Mouse (Mus musculus) MEL (cell line): Measurements from ENCODE around the gene Rassf5. TPM values are rescaled to one million over a fixed set of nuclear protein-coding genes. Genes with fewer than 3 reads are reported as not detected.
A peak's percentile ranks its signal among the peaks of the same experiment; 100 is the strongest.
"Not testable (repeated sequence)": the region's sequence is repeated elsewhere in the genome, so short reads cannot be mapped to it uniquely, and the experiment has no call there.

ENCODE experiments used
- DNase-seq: peaks from one replicate; pipeline ENCODE4 v3.0.0; 2011; ENCODE audit warnings: low read depth, low spot score
- H3K27ac ChIP-seq: 2 replicates; pipeline ENCODE4 v1.5.1; 2012; ENCODE audit warnings: low read depth, mild to moderate bottlenecking, control low read depth, low read length, moderate library complexity; ENCODE audit not compliant: control insufficient read depth
- H3K27me3 ChIP-seq, 2 experiments: fragments of 150-350 bp in 1 of 2; sonication (generic) in 1 of 2; 2 replicates each; pipeline ENCODE4 v1.6.1; 2012; ENCODE audit warnings: low read length in 2 of 2, mild to moderate bottlenecking in 2 of 2, improper control_type of control experiment in 1 of 2, moderate library complexity in 1 of 2; ENCODE audit not compliant: insufficient read depth in 2 of 2, control insufficient read depth in 1 of 2
- H3K36me3 ChIP-seq, 2 experiments: 2 replicates each; pipeline ENCODE4 v1.6.1; 2012 to 2014; ENCODE audit warnings: low read length in 2 of 2, improper control_type of control experiment in 1 of 2, inconsistent platforms in 1 of 2, mild to moderate bottlenecking in 1 of 2; ENCODE audit not compliant: insufficient read depth in 2 of 2, control insufficient read depth in 1 of 2
- H3K4me1 ChIP-seq, 2 experiments: fragments of 150-350 bp in 1 of 2; sonication (generic) in 1 of 2; 2 replicates each; pipeline ENCODE4 v1.6.1; 2012; ENCODE audit warnings: low read length in 2 of 2, improper control_type of control experiment in 1 of 2, mild to moderate bottlenecking in 1 of 2; ENCODE audit not compliant: insufficient read depth in 2 of 2, control insufficient read depth in 1 of 2
- H3K4me3 ChIP-seq, 2 experiments: fragments of 150-350 bp in 1 of 2; sonication (generic) in 1 of 2; 2 replicates each; pipeline ENCODE4 v1.5.1; 2012; ENCODE audit warnings: low read depth in 2 of 2, low read length in 2 of 2, mild to moderate bottlenecking in 2 of 2, moderate library complexity in 2 of 2, control low read depth in 1 of 2, improper control_type of control experiment in 1 of 2; ENCODE audit not compliant: control insufficient read depth in 1 of 2, insufficient read depth in 1 of 2
- H3K79me2 ChIP-seq: 2 replicates; pipeline ENCODE4 v1.6.1; 2012; ENCODE audit warnings: mild to moderate bottlenecking, low read length, moderate library complexity; ENCODE audit not compliant: control insufficient read depth, poor library complexity, insufficient read depth
- H3K9ac ChIP-seq: 2 replicates; pipeline ENCODE4 v1.6.1; 2012; ENCODE audit warnings: low read depth, mild to moderate bottlenecking, control low read depth, low read length, moderate library complexity; ENCODE audit not compliant: control insufficient read depth, poor library complexity, severe bottlenecking
- H3K9me3 ChIP-seq: fragments of 150-350 bp; sonication (generic); replicated peaks from 2 replicates; pipeline ENCODE4 v1.6.1; 2012; ENCODE audit warnings: mild to moderate bottlenecking, low read length, improper control_type of control experiment, moderate library complexity; ENCODE audit not compliant: insufficient read depth
- CTCF ChIP-seq, 3 experiments: IDR thresholded peaks in 2 of 3; conservative IDR thresholded peaks in 1 of 3; 2 replicates each; pipeline ENCODE4 v1.5.1; 2011 to 2012; ENCODE audit warnings: low read length in 3 of 3, low read depth in 2 of 3, mild to moderate bottlenecking in 2 of 3, improper control_type of control experiment in 1 of 3, inconsistent platforms in 1 of 3, mixed read lengths in 1 of 3, moderate library complexity in 1 of 3; ENCODE audit not compliant: control insufficient read depth in 1 of 3, insufficient read depth in 1 of 3, poor library complexity in 1 of 3, severe bottlenecking in 1 of 3
- E2F4 ChIP-seq: IDR thresholded peaks from 2 replicates; pipeline ENCODE4 v1.6.1; 2011; ENCODE audit warnings: low read depth, low read length, improper control_type of control experiment, borderline replicate concordance
- ELF1 ChIP-seq: IDR thresholded peaks from 2 replicates; pipeline ENCODE4 v1.6.1; 2014; ENCODE audit warnings: low read depth, mild to moderate bottlenecking, inconsistent platforms, low read length, improper control_type of control experiment, moderate library complexity
- EP300 ChIP-seq, 2 experiments: IDR thresholded peaks; 2 replicates each; pipeline ENCODE4 v1.6.1; 2011; ENCODE audit warnings: improper control_type of control experiment in 2 of 2, low read length in 2 of 2, low read depth in 1 of 2, mild to moderate bottlenecking in 1 of 2
- GATA1 ChIP-seq: IDR thresholded peaks from 2 replicates; pipeline ENCODE4 v1.6.1; 2011; ENCODE audit warnings: low read depth, low read length, improper control_type of control experiment
- MAX ChIP-seq: IDR thresholded peaks from 2 replicates; pipeline ENCODE4 v1.6.1; 2011; ENCODE audit warnings: low read length, improper control_type of control experiment
- MYC ChIP-seq: IDR thresholded peaks from 2 replicates; pipeline ENCODE4 v1.6.1; 2011; ENCODE audit warnings: low read depth, mild to moderate bottlenecking, low read length, improper control_type of control experiment, moderate library complexity
- RAD21 ChIP-seq: IDR thresholded peaks from 2 replicates; pipeline ENCODE4 v1.6.1; 2011; ENCODE audit warnings: mild to moderate bottlenecking, low read depth, low read length, improper control_type of control experiment
- RCOR1 ChIP-seq: IDR thresholded peaks from 2 replicates; pipeline ENCODE4 v1.6.1; 2012; ENCODE audit warnings: low read depth, mild to moderate bottlenecking, inconsistent platforms, low read length, improper control_type of control experiment
- SMC3 ChIP-seq: IDR thresholded peaks from 2 replicates; pipeline ENCODE4 v1.6.1; 2011; ENCODE audit warnings: low read depth, low read length, improper control_type of control experiment
- USF1 ChIP-seq: IDR thresholded peaks from 2 replicates; pipeline ENCODE4 v1.6.1; 2014; ENCODE audit warnings: low read depth, mild to moderate bottlenecking, inconsistent platforms, low read length, improper control_type of control experiment, moderate library complexity
- ZC3H11A ChIP-seq: IDR thresholded peaks from 2 replicates; pipeline ENCODE4 v1.6.1; 2012; ENCODE audit warnings: low read depth, mild to moderate bottlenecking, inconsistent platforms, low read length, improper control_type of control experiment
- polyA plus RNA-seq, 2 experiments: library from polyadenylated mRNA; stranded (reverse) in 1 of 2; unstranded in 1 of 2; fragments of >175 nt in 1 of 2; fragments of >200 nt in 1 of 2; gene quantifications; 2 replicates each; pipeline versions ENCODE4 v1.2.1 to v1.2.4; 2012; ENCODE audit warnings: low replicate concordance in 2 of 2, low read depth in 1 of 2; ENCODE audit not compliant: insufficient read length in 2 of 2, insufficient read depth in 1 of 2, missing spikeins in 1 of 2
- total RNA-seq: library from RNA; depleted of rRNA; stranded (reverse); fragments of 300-350 nt; gene quantifications from 2 replicates; pipeline ENCODE4 v1.2.3, GENCODE M21; 2012

The Rassf5 gene
- total and polyA plus RNA-seq, 3 experiments = 14.8 to 28.8 TPM; not detected in 1

DNA sequence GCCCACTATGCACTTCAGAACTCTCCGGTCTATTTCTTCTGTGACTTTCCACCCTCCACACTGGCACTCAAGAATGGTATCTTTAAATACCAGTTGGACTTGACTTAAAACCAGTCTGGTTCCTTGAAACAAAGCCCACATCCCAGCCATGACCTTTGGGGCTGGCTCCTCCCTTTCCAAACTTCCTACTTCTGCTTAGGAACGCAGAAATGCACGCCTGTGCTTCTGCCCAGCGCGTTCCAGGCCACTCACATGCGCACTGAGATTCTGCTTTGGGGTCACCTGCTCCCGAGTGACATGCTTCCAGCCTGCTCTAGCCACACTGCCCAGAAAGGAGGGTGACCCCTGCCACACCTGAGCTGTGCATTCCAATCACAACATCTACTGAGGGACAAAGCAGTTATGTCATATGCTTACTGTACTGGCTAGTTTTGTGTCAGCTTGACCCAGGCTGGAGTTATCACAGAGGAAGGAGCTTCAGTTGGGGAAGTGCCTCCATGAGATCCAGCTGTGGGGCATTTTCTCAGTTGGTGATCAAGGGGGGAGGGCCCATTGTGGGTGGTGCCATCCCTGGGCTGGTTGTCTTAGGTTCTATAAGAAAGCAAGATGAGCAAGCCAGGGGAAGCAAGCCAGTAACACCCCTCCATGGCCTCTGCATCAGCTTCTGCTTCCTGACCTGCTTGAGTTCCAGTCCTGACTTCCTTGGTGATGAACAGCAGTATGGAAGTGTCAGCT is 7.6 kb upstream of the Rassf5 start:
- not testable (repeated sequence) for H3K36me3 ChIP-seq, H3K27ac ChIP-seq

DNA sequence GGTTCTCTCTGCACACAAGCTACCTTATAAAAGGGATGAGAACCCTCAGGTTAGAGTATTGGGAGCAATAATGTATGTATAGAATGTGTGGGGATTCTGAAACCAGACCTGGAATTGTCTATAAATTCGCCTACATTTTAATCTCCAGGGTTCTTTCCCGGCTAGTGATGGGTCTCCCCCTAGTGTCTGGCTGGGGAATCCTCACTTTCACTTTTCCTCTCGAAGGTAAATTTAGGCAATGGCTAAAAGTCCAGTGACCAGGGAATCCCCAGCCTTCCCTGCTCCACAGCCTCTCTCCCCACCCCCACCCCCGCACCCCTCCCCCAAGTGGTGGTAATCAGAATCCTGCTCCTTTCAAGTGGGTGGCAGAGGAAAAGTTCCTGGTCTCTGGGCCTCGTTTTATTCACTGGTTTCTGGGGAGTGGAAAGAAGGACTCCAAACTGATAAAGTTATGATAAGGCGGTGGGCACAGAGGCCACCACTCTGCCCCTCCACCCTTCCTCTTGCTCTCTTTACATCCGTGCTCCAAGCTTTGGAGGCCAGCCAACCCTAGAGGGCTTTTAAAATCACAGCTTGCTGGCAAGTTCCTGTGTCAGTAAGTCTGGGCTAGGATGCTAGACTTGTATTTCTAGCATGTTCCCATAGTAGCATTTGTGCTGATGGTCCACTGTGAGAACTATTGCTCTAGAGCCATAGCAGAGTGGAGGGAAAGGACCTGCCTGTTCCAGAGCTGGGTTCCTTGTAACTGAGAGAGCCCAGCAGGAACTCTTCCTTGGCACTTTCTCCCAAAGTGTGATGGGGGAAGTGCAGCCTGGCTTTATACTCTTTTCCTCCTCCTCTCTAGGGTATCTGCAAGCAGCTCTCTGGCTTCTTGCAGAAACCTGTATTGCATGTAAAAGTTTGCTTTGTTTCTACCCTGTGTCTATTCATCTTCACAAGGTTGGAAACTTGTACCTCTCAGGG is 1.7 kb upstream of the Rassf5 start:
- Histone ChIP-seq H3K27ac (no peak overlapping the region), H3K4me1 (peaks cover 0 to 2% of the 10 kb centered on the region in 2 experiments; a peak in 2 of 4 replicates)
- TF ChIP-seq EP300 (IDR thresholded peaks at IDR 0.05; ENCODE audit: low read depth in 1 of 2, low read length in 2 of 2) (no peak), RAD21 (peak; percentile 84), MYC (0 out of 2 replicates have a peak, but pooled peaks have one; percentile 24), MAX (no peak), ELF1 (no peak), ZC3H11A (peak; percentile 62), RCOR1 (0 out of 2 replicates have a peak, but pooled peaks have one; percentile 3), E2F4 (no peak), SMC3 (peak; percentile 78), GATA1 (no peak), CTCF (IDR thresholded peaks at IDR 0.05 in 2 of 3, conservative IDR thresholded peaks at IDR 0.05 in 1 of 3; ENCODE audit: control insufficient read depth in 1 of 3, insufficient read depth in 1 of 3, low read depth in 2 of 3, low read length in 3 of 3, poor library complexity in 1 of 3, severe bottlenecking in 1 of 3) (peak; percentile 58 to 82 (median 67))
- TF ChIP-seq, all 39 proteins: peak for 6
- peak; percentile 64 for DNase-seq
- Histone ChIP-seq H3K27me3 (peaks cover 5 to 13% of the 10 kb centered on the region in 2 experiments; a peak in 3 of 4 replicates), H3K79me2 (no peaks in the 10 kb centered on the region), H3K9me3 (no peaks in the 10 kb centered on the region), H3K36me3 (no peaks in the 10 kb centered on the region; a peak in 1 of 4 replicates), H3K9ac (no peak overlapping the region), H3K4me3 (peak overlapping the region in 1 of 2 experiments; percentile 99; a peak in 3 of 4 replicates)

More for the DNA sequence above, 7.6 kb upstream of the Rassf5 start:
- H3K9me3 ChIP-seq, H3K4me1 ChIP-seq, DNase-seq, H3K27me3 ChIP-seq, H3K4me3 ChIP-seq, H3K79me2 ChIP-seq, H3K9ac ChIP-seq: not testable (repeated sequence)

DNA sequence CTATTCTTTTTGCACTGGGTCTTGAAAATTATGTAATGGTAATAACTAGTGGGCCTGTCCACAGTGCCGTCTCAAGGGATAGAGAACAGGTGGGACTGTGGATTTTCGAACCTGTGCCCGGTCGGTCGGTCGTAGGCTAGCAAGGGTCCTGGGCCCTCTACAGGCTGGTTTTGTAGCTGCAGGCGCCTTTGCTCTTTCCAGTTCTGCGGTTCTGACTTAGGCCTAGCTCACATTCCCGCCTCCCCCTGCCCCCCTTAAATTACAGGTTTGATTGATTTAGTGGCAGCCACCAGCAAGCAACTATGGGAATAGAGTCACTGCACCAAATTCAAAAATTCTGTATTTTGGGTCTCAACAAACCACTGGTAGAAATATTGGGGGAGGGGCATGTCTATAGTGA is 868 bp upstream of the Rassf5 start:
- Histone ChIP-seq H3K36me3 (no peaks in the 10 kb centered on the region; a peak in 1 of 4 replicates), H3K9me3 (no peaks in the 10 kb centered on the region), H3K4me1 (peaks cover 0 to 2% of the 10 kb centered on the region in 2 experiments; a peak in 2 of 4 replicates), H3K27ac (no peak overlapping the region), H3K9ac (no peak overlapping the region), H3K4me3 (peak overlapping the region; percentile 50 to 99), H3K27me3 (peaks cover 6 to 16% of the 10 kb centered on the region in 2 experiments; a peak in 3 of 4 replicates), H3K79me2 (no peaks in the 10 kb centered on the region)
- DNase-seq = peak; percentile 73
- no peak for TF ChIP-seq E2F4
- TF ChIP-seq USF1 = no peak
- TF ChIP-seq ZC3H11A = peak; percentile 7; the same call in 1 of the 2 replicates
- TF ChIP-seq CTCF (IDR thresholded peaks at IDR 0.05 in 2 of 3, conservative IDR thresholded peaks at IDR 0.05 in 1 of 3; ENCODE audit: control insufficient read depth in 1 of 3, insufficient read depth in 1 of 3, low read depth in 2 of 3, low read length in 3 of 3, poor library complexity in 1 of 3, severe bottlenecking in 1 of 3) = peak; percentile 66 to 69 (median 69)
- TF ChIP-seq GATA1 = no peak
- TF ChIP-seq RCOR1 = no peak
- TF ChIP-seq ELF1 = no peak
- TF ChIP-seq RAD21 = peak; percentile 28
- peak; percentile 39 for TF ChIP-seq SMC3
